Mouse (Mus musculus) midbrain, embryonic 16.5 days (tissue): ENCODE measurements around the gene Ehd2. TPM values are rescaled to one million over a fixed set of nuclear protein-coding genes. Genes with fewer than 3 reads are reported as not detected.

Experiments used
- ATAC-seq: fragments of 200-750 bp; cut with Nextera tagmentation; 2 replicates; pipeline ENCODE4 v1.8.0; 2017; ENCODE audit warnings: moderate TSS enrichment
- H3K27ac ChIP-seq: fragments of 300-500 bp; sonication (generic); 2 replicates; pipeline ENCODE4 v1.5.1; 2014; ENCODE audit warnings: mild to moderate bottlenecking, low read length, mixed read lengths
- H3K27me3 ChIP-seq: fragments of 300-500 bp; sonication (generic); 2 replicates; pipeline ENCODE4 v1.6.1; 2014; ENCODE audit warnings: low read depth, low read length, mixed read lengths; ENCODE audit not compliant: control insufficient read depth, insufficient read depth
- H3K36me3 ChIP-seq: fragments of 300-500 bp; sonication (generic); 2 replicates; pipeline ENCODE4 v1.6.1; 2014; ENCODE audit warnings: mild to moderate bottlenecking, low read length, moderate library complexity, mixed read lengths; ENCODE audit not compliant: control insufficient read depth, insufficient read depth
- H3K4me1 ChIP-seq: fragments of 300-500 bp; sonication (generic); 2 replicates; pipeline ENCODE4 v1.6.1; 2014; ENCODE audit warnings: mild to moderate bottlenecking, low read length, mixed read lengths; ENCODE audit not compliant: control insufficient read depth, insufficient read depth
- H3K4me2 ChIP-seq: fragments of 300-500 bp; sonication (generic); 2 replicates; pipeline ENCODE4 v1.6.1; 2014; ENCODE audit warnings: mild to moderate bottlenecking, low read length, mixed read lengths
- H3K4me3 ChIP-seq: fragments of 300-500 bp; sonication (generic); 2 replicates; pipeline ENCODE4 v1.5.1; 2014; ENCODE audit warnings: low read depth, mild to moderate bottlenecking, low read length, moderate library complexity, mixed read lengths
- H3K9ac ChIP-seq: fragments of 300-500 bp; sonication (generic); 2 replicates; pipeline ENCODE4 v1.6.1; 2014; ENCODE audit warnings: low read depth, low read length, mixed read lengths
- H3K9me3 ChIP-seq: fragments of 300-500 bp; sonication (generic); replicated peaks from 2 replicates; pipeline ENCODE4 v1.6.1; 2014; ENCODE audit warnings: mild to moderate bottlenecking, low read length, mixed read lengths; ENCODE audit not compliant: control insufficient read depth, poor library complexity, severe bottlenecking
- WGBS: fragments of 180-500 bp; shearing (Covaris S2); extraction: QIAGEN DNeasy Blood & Tissue Kit; methylation state at CpG from one replicate; pipeline ENCODE4 v1.1.7; 2014; 5-methylcytosine and 5-hydroxymethylcytosine counted together
- polyA plus RNA-seq: library from polyadenylated mRNA; unstranded; fragments of >200 nt; fragmentation: Nextera tagmentation; extraction: Ambion mirVana; gene quantifications from 2 replicates; pipeline ENCODE4 v1.2.1, GENCODE M21; 2015

Gene Ehd2
- 4.6 and 4.9 TPM in 2 replicates for polyA plus RNA-seq

DNA sequence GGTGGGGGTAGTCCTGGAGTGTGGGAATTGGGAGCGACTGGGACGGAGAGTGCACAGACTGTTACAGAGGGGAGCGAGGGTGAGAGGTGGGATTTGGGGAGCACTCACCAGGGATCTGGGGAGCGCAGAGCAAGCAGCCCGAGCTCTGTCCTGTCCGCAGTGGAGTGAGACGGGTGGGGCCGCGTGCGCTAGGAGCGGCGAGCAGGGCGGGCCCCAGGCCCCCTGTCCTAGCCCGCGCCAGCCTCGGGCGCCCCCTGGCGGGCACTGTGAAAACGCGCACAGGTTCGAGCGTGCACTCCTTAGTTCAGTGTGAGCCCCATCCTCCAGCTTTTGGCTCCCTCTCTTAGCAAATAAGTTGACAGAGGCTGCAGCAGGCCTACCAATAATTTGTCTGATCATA, at the start of gene Ehd2:
Gene Ehd2 (minus strand): TSS at position 256 of the 400 bp plus-strand sequence.
- Histone ChIP-seq H3K36me3 (peaks cover 9% of the 10 kb centered on the region), H3K4me3 (peak within 1 kb of the TSS; percentile 24), H3K9me3 (no peaks in the 10 kb centered on the region), H3K27me3 (no peaks in the 10 kb centered on the region), H3K4me1 (peaks cover 3% of the 10 kb centered on the region; the same call in 1 of the 2 replicates), H3K4me2 (peak within 1 kb of the TSS; percentile 44), H3K27ac (no peak within 1 kb of the TSS), H3K9ac (no peak within 1 kb of the TSS)
- peak; percentile 50 for ATAC-seq
- 1% methylated on average over 22 of the region's 22 CpGs for WGBS

DNA sequence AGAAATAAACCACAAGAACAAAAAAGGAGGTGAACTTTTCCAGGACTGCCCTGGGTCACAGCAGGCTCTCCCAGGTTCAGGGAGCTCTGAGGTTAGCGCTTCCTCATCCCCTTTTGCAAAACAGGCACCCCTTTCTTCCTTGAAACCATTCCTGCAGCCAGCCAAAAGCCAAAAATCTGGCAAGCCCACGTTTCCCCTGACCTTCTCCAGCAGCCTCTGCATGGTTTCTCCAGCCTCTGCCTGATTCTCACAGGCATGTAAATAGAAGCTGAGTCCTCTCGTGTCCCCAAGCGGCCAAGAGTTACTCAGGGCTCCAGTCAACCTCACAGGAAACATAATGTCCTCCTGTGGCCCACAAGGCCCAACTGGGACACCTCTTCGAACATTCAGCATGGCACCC, 48.0 kb upstream of the Ehd2 start:
- H3K27ac ChIP-seq, result no peak overlapping the region
- WGBS, result 91% methylated on average over 5 of the region's 5 CpGs
- no peak for ATAC-seq

DNA sequence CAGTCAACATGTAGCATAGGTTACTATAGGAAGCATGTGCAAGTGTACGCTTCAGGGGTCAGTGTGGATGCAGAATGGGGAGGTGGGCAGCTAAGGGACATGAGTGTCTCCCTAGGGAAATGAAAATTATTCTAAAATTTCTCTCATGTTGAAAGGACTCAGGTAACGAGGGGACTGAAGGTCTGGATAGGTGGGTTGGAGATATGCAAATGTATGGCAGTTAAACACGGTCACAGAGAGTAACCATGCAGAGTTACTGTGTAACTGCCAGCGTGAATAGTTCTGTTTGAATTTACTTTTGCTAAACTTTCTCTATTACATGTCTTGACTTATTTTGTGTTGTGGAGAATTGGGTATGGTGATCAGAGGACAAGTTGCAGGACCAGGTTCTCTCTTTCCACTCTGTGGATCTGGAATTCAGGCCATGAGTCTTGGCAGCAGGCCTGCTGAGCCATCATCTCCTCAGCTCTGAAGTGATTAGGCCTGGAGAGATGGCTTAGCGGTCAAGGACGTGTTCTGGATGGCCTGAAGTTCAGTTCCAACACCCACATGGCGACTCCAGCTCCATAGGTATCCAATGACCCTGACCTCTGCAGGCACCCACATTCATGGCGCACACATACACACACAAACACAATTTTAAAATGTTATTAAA, 47.3 kb upstream of the Ehd2 start:
- WGBS, result 88% methylated on average over 8 of the region's 8 CpGs
- no peaks in the 10 kb centered on the region for H3K9me3 ChIP-seq
- peaks cover 2% of the 10 kb centered on the region; the same call in 1 of the 2 replicates for H3K36me3 ChIP-seq
- H3K9ac ChIP-seq, result no peak overlapping the region
- no peak overlapping the region for H3K4me2 ChIP-seq
- no peak overlapping the region for H3K4me3 ChIP-seq
- no peaks in the 10 kb centered on the region; the same call in 1 of the 2 replicates for H3K4me1 ChIP-seq
- ATAC-seq, result no peak
- no peaks in the 10 kb centered on the region for H3K27me3 ChIP-seq
- H3K27ac ChIP-seq, result no peak overlapping the region

More for the DNA sequence above, 48.0 kb upstream of the Ehd2 start:
- Histone ChIP-seq H3K36me3 (peaks cover 2% of the 10 kb centered on the region; the same call in 1 of the 2 replicates), H3K9ac (no peak overlapping the region), H3K4me1 (no peaks in the 10 kb centered on the region; the same call in 1 of the 2 replicates), H3K4me3 (no peak overlapping the region), H3K9me3 (no peaks in the 10 kb centered on the region), H3K4me2 (no peak overlapping the region), H3K27me3 (no peaks in the 10 kb centered on the region)

DNA sequence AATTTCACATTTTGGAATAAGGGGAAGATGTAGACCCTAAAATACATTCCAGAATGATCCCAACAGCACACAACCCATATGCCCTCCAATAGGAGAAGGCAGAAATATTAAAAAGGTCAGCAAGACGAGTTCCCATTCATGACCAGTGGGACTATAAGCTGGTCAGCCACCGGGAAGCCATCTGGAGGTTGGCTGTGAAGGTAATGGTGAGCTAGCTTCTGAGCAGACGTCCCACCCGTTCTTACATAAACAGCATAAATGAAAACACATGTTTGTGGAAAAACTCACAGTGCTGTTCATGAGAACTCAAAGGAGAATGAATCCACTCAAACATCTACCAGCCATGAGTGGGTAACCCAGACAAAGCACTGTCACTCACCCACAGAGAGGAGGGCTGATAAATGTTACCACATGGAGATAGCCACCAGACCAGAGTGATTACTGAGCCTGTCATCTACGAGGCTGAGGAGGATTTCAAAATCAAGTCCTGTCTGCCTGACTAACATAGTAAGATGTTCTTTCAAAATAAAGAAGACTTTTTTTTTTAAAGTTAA, 46.4 kb upstream of the Ehd2 start:
- Histone ChIP-seq H3K4me1 (no peaks in the 10 kb centered on the region; the same call in 1 of the 2 replicates), H3K9me3 (no peaks in the 10 kb centered on the region), H3K36me3 (peaks cover 2% of the 10 kb centered on the region; the same call in 1 of the 2 replicates), H3K27ac (no peak overlapping the region), H3K4me3 (no peak overlapping the region), H3K9ac (no peak overlapping the region), H3K4me2 (no peak overlapping the region), H3K27me3 (no peaks in the 10 kb centered on the region)
- WGBS, result 87% methylated on average over 5 of the region's 5 CpGs
- ATAC-seq, result no peak

DNA sequence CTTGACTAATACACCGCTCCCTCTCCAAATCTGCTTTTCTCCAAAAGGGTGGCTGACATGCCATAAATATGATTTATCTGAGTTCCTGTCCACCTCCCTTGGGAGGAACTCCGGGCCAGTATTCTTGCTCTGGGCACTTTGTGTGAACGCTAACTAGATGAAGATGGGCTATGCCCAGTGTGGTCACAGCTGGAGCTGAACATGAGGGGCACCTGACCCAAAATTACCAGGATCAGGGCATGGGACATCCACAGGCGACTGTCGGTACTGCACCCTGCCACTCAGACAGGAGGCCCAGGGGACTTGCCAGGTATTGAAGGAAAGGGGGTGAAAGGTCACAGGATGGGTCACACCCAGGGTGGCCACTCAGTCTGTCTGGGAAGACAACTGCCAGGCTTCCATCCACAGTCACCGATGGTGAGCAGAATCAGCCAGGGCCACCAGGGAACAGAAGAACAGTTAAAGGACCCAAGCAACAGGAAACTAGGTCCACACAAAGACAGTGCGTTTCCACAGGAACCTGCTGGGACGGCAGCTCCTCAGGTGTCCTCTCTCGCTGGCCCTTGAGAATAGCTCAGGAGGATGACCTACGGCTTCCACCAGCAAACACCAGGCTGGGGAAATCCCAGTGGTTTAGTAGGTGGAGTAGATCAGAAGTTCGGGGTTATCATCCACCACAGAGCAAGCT, 45.4 kb upstream of the Ehd2 start:
- 86% methylated on average over 11 of the region's 11 CpGs for WGBS
- no peak overlapping the region for H3K4me3 ChIP-seq
- H3K27me3 ChIP-seq, result no peaks in the 10 kb centered on the region
- no peak for ATAC-seq
- no peak overlapping the region for H3K27ac ChIP-seq
- H3K4me2 ChIP-seq, result no peak overlapping the region
- no peaks in the 10 kb centered on the region for H3K9me3 ChIP-seq
- H3K4me1 ChIP-seq, result no peaks in the 10 kb centered on the region
- H3K36me3 ChIP-seq, result peaks cover 2% of the 10 kb centered on the region; the same call in 1 of the 2 replicates
- no peak overlapping the region for H3K9ac ChIP-seq

DNA sequence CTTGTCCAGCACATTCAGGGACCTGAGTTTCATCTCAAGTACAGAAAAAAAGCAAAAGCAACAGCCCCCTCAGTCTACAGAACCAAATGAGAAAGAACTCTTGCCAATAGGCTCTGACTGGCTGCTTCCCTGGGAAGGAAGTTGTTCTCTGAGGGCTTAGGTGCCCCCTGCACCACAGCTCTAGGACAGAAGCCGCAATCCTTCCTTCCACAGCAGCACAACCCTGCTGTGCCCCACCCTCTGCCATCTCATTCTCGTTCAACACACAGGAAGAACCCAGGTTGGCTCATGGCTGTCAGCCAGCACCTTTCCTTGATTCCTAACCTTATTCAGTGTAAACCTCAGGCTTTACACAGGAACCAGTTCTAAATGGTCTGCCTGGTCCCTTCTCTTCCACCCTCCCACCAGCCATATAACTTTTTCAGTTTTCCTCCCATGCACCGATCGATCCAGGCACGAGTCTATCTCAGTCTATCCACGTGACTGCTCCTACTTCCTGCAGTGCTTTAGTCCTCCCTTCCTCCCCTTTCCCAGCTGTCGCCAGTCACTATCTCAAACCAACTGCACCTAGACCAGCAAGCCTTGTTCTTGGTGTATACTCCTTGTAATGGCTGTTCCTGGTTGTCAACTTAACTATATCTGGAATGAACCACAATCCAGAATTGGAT, 44.2 kb upstream of the Ehd2 start:
- Histone ChIP-seq H3K27me3 (no peaks in the 10 kb centered on the region), H3K9ac (no peak overlapping the region), H3K36me3 (peaks cover 2% of the 10 kb centered on the region; the same call in 1 of the 2 replicates), H3K4me3 (no peak overlapping the region), H3K4me2 (no peak overlapping the region), H3K27ac (no peak overlapping the region), H3K9me3 (no peaks in the 10 kb centered on the region), H3K4me1 (no peaks in the 10 kb centered on the region)
- ATAC-seq, result no peak
- 92% methylated on average over 7 of the region's 7 CpGs for WGBS

DNA sequence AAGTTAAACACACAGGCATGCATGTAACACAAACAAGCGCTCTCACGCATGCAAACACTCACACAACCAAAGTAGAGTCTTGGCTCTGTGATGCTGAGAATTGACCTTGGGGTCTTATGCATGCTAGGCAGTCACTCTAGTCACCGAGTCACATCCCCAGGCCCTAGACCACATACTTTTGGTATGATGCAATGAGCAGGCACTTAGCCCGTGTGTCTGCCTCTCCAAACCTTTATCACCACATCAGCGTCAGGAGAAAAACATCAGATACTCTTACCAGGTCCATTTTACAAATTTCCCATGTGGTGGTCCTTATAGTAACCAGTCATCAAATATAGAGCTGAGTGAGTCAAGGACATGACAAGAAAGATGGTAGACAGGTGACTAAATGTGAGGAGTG, 43.3 kb upstream of the Ehd2 start:
- no peak overlapping the region for H3K9ac ChIP-seq
- WGBS, result 84% methylated on average over 5 of the region's 5 CpGs
- no peak overlapping the region for H3K27ac ChIP-seq
- ATAC-seq, result no peak
- no peaks in the 10 kb centered on the region for H3K4me1 ChIP-seq
- no peak overlapping the region for H3K4me2 ChIP-seq
- H3K4me3 ChIP-seq, result no peak overlapping the region
- H3K27me3 ChIP-seq, result no peaks in the 10 kb centered on the region
- peaks cover 2% of the 10 kb centered on the region; the same call in 1 of the 2 replicates for H3K36me3 ChIP-seq
- H3K9me3 ChIP-seq, result no peaks in the 10 kb centered on the region

DNA sequence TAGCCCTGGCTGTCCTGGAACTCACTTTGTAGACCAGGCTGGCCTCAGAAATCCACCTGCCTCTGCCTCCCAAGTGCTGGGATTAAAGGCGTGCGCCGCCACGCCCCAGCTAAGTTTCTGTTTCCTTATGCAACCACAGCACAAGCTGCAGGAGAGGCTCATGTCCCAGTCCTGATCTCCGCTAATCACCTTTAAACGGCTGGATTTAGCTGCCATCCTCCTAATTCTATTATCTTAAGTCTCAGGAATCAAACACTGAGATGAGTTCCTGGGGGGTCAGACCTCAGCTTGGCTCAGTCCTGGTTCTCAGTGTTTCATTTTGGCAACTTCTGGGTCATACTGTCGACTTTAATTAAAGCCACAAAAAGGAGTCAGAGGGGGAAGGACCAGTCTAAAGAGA, 42.3 kb upstream of the Ehd2 start:
- 80% methylated on average over 7 of the region's 7 CpGs for WGBS
- Histone ChIP-seq H3K4me1 (no peaks in the 10 kb centered on the region; the same call in 1 of the 2 replicates), H3K4me2 (no peak overlapping the region), H3K9me3 (no peaks in the 10 kb centered on the region), H3K4me3 (no peak overlapping the region), H3K27ac (no peak overlapping the region), H3K9ac (no peak overlapping the region), H3K27me3 (no peaks in the 10 kb centered on the region), H3K36me3 (peaks cover 2% of the 10 kb centered on the region; the same call in 1 of the 2 replicates)
- no peak for ATAC-seq
